Comparison of ENCODE assay signal across 14 mouse cellular contexts in the genomic region with DNA sequence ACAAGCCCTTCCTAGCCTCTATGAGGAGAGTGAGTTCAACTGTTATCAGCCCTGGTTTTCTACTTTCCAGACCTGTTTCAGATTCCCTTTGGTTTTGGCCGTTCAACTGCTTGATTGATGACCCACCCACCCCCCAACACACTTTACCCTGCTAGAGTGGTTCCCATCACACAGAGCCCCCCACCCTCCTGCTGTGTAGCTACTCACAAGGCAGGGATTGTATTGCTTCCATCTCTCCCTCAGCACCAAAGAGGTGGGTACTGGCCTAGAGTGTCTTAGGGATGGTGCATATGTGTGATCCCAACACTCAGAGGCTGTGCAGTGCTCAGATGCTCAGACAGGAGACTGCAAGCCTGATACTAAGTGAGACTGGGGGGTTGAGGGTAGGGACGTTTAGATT. TPM values are rescaled to one million over a fixed set of nuclear protein-coding genes. Genes with fewer than 3 reads are reported as not detected.
DNase-seq lines count a peak whose midpoint lies in the region; ATAC-seq lines count a peak whose summit lies in the region.
"Had no signal": no experiment of that assay in that cellular context is flagged by ENCODE, and none has a peak within 500 bp of the region (broad histone marks: within the 10 kb centered on the region; RNA-seq: fewer than 3 reads in every experiment).

No protein-coding gene starts in this region.

- WGBS in neural tube, embryonic 11.5 days, result 30% methylated on average over 2 of the region's 2 CpGs
- WGBS in hindbrain, embryonic 10.5 days, result 56% methylated on average over 2 of the region's 2 CpGs
- WGBS in midbrain, embryonic 12.5 days, result 60% methylated on average over 2 of the region's 2 CpGs
- 21% methylated on average over 2 of the region's 2 CpGs for WGBS in neural tube, embryonic 15.5 days
- WGBS in kidney, embryonic 15.5 days, result 56% methylated on average over 2 of the region's 2 CpGs

- peak overlapping the region; percentile 75 for H3K27ac ChIP-seq in neural tube, embryonic 11.5 days (ENCODE audit: low read depth, low read length)
- peak overlapping the region; percentile 92 for H3K27ac ChIP-seq in hindbrain, embryonic 10.5 days
- peak overlapping the region; percentile 88 for H3K27ac ChIP-seq in midbrain, embryonic 12.5 days (replicated peaks)
- H3K27ac ChIP-seq in neural tube, embryonic 15.5 days (replicated peaks), result peak overlapping the region; percentile 84
- no peak overlapping the region for H3K27ac ChIP-seq in kidney, embryonic 15.5 days
- H3K27ac ChIP-seq: embryonic facial prominence, embryonic 15.5 days; limb, embryonic 10.5 days; liver, embryonic 13.5 days had no signal

- H3K4me1 ChIP-seq in neural tube, embryonic 11.5 days (ENCODE audit: control insufficient read depth, insufficient read depth, low read length), result 0 out of 2 replicates have a peak, but pooled peaks cover 3% of the 10 kb centered on the region
- peaks cover 35% of the 10 kb centered on the region for H3K4me1 ChIP-seq in hindbrain, embryonic 10.5 days (replicated peaks)
- H3K4me1 ChIP-seq in midbrain, embryonic 12.5 days, result peaks cover 24% of the 10 kb centered on the region
- H3K4me1 ChIP-seq in neural tube, embryonic 15.5 days, result peaks cover 18% of the 10 kb centered on the region
- H3K4me1 ChIP-seq in kidney, embryonic 15.5 days, result peaks cover 16% of the 10 kb centered on the region

- DNase-seq in neural tube, embryonic 11.5 days (ENCODE audit: low spot score), result peak; percentile 47
- no peak for DNase-seq in neural tube, embryonic 10.5 days (ENCODE audit: extremely low spot score, low spot score)
- no peak for DNase-seq in hindbrain, embryonic 10.5 days (ENCODE audit: low spot score)
- no peak for DNase-seq in adrenal gland, postnatal 36 days
- no peak for DNase-seq in cerebellum, adult 11 months
- DNase-seq: adrenal gland, postnatal 10 days; kidney, postnatal 10 days; liver, embryonic 13.5 days had no signal

- no peak overlapping the region for H3K4me3 ChIP-seq in neural tube, embryonic 11.5 days (ENCODE audit: low read depth, low read length)
- peak overlapping the region; percentile 82 for H3K4me3 ChIP-seq in hindbrain, embryonic 10.5 days
- H3K4me3 ChIP-seq in midbrain, embryonic 12.5 days, result no peak overlapping the region
- no peak overlapping the region for H3K4me3 ChIP-seq in neural tube, embryonic 15.5 days (replicated peaks)
- no peak overlapping the region for H3K4me3 ChIP-seq in kidney, embryonic 15.5 days (replicated peaks)
- H3K4me3 ChIP-seq: liver, embryonic 13.5 days had no signal

- H3K27me3 ChIP-seq in neural tube, embryonic 11.5 days (ENCODE audit: control insufficient read depth, insufficient read depth, low read length), result no peaks in the 10 kb centered on the region
- no peaks in the 10 kb centered on the region for H3K27me3 ChIP-seq in hindbrain, embryonic 10.5 days (ENCODE audit: insufficient read depth, poor library complexity, severe bottlenecking)
- H3K27me3 ChIP-seq in midbrain, embryonic 12.5 days, result 0 out of 2 replicates have a peak, but pooled peaks cover 3% of the 10 kb centered on the region
- H3K27me3 ChIP-seq in neural tube, embryonic 15.5 days (replicated peaks), result no peaks in the 10 kb centered on the region
- H3K27me3 ChIP-seq in kidney, embryonic 15.5 days, result no peaks in the 10 kb centered on the region
- H3K27me3 ChIP-seq: embryonic facial prominence, embryonic 15.5 days; liver, embryonic 13.5 days had no signal

- no peak overlapping the region for H3K9ac ChIP-seq in neural tube, embryonic 11.5 days (ENCODE audit: low read length)
- H3K9ac ChIP-seq in midbrain, embryonic 12.5 days (replicated peaks), result no peak overlapping the region
- H3K9ac ChIP-seq in neural tube, embryonic 15.5 days (replicated peaks), result no peak overlapping the region
- no peak overlapping the region for H3K9ac ChIP-seq in kidney, embryonic 15.5 days
- H3K9ac ChIP-seq: embryonic facial prominence, embryonic 15.5 days; liver, embryonic 13.5 days had no signal

- H3K9me3 ChIP-seq in neural tube, embryonic 11.5 days (ENCODE audit: control insufficient read depth, low read length), result no peaks in the 10 kb centered on the region
- no peaks in the 10 kb centered on the region for H3K9me3 ChIP-seq in hindbrain, embryonic 10.5 days
- H3K9me3 ChIP-seq in midbrain, embryonic 12.5 days, result no peaks in the 10 kb centered on the region
- no peaks in the 10 kb centered on the region for H3K9me3 ChIP-seq in neural tube, embryonic 15.5 days (replicated peaks)
- H3K9me3 ChIP-seq in kidney, embryonic 15.5 days (replicated peaks), result no peaks in the 10 kb centered on the region
- H3K9me3 ChIP-seq: embryonic facial prominence, embryonic 15.5 days; limb, embryonic 10.5 days; liver, embryonic 13.5 days had no signal

- H3K36me3 ChIP-seq in neural tube, embryonic 11.5 days (ENCODE audit: control insufficient read depth, insufficient read depth, low read length), result peaks cover 8% of the 10 kb centered on the region
- H3K36me3 ChIP-seq in hindbrain, embryonic 10.5 days, result peaks cover 17% of the 10 kb centered on the region
- peaks cover 15% of the 10 kb centered on the region for H3K36me3 ChIP-seq in midbrain, embryonic 12.5 days
- H3K36me3 ChIP-seq in neural tube, embryonic 15.5 days, result peaks cover 13% of the 10 kb centered on the region
- H3K36me3 ChIP-seq in kidney, embryonic 15.5 days, result peaks cover 14% of the 10 kb centered on the region

- no peak overlapping the region for H3K4me2 ChIP-seq in neural tube, embryonic 11.5 days (ENCODE audit: low read depth)
- peak overlapping the region; percentile 84 for H3K4me2 ChIP-seq in midbrain, embryonic 12.5 days (replicated peaks)
- peak overlapping the region; percentile 80 for H3K4me2 ChIP-seq in neural tube, embryonic 15.5 days
- H3K4me2 ChIP-seq in kidney, embryonic 15.5 days, result no peak overlapping the region

- peak; percentile 39; the same call in 1 of the 2 replicates for ATAC-seq in neural tube, embryonic 11.5 days (ENCODE audit: insufficient read depth, low FRiP score, low TSS enrichment)
- ATAC-seq in midbrain, embryonic 12.5 days (ENCODE audit: low FRiP score, low read depth), result no peak
- no peak for ATAC-seq in neural tube, embryonic 15.5 days (ENCODE audit: low FRiP score)
- ATAC-seq in kidney, embryonic 15.5 days (replicated peaks; ENCODE audit: low FRiP score), result no peak

RNA-seq across cellular contexts. Expression of a gene that starts 1.4 kb away (rescaled TPM):
- polyA plus RNA-seq in neural tube, embryonic 11.5 days (2014; fragmentation: Nextera tagmentation; extraction: Ambion mirVana), result 48.4 and 52.9 TPM in 2 replicates
- 56.9 and 59.5 TPM in 2 replicates for polyA plus RNA-seq in hindbrain, embryonic 10.5 days (2016; fragmentation: Nextera tagmentation; extraction: Ambion mirVana)
- 50.6 and 53.2 TPM in 2 replicates for polyA plus RNA-seq in midbrain, embryonic 12.5 days (2016; fragmentation: Nextera tagmentation; extraction: Ambion mirVana)
- polyA plus RNA-seq in neural tube, embryonic 15.5 days (2015; fragmentation: Nextera tagmentation; extraction: Ambion mirVana), result 34.0 and 35.5 TPM in 2 replicates
- total RNA-seq in adrenal gland, postnatal 36 days (2021), result 10 to 100 TPM; 13.1 to 15.8 TPM
- polyA plus RNA-seq in kidney, embryonic 15.5 days (2015; fragmentation: Nextera tagmentation; extraction: Ambion mirVana), result 36.3 and 37.2 TPM in 2 replicates

RNA-seq across cellular contexts. Expression of a gene that starts 9.1 kb away (rescaled TPM):
- 3.0 and 3.6 TPM in 2 replicates for polyA plus RNA-seq in neural tube, embryonic 11.5 days (2014; fragmentation: Nextera tagmentation; extraction: Ambion mirVana)
- 4.2 and 5.0 TPM in 2 replicates for polyA plus RNA-seq in hindbrain, embryonic 10.5 days (2016; fragmentation: Nextera tagmentation; extraction: Ambion mirVana)
- 4.4 and 4.6 TPM in 2 replicates for polyA plus RNA-seq in midbrain, embryonic 12.5 days (2016; fragmentation: Nextera tagmentation; extraction: Ambion mirVana)
- polyA plus RNA-seq in neural tube, embryonic 15.5 days (2015; fragmentation: Nextera tagmentation; extraction: Ambion mirVana), result 2.3 and 2.6 TPM in 2 replicates
- total RNA-seq in adrenal gland, postnatal 36 days (2021), result 1 to 10 TPM; 1.1 to 1.4 TPM
- polyA plus RNA-seq in kidney, embryonic 15.5 days (2015; fragmentation: Nextera tagmentation; extraction: Ambion mirVana), result 6.9 and 7.2 TPM in 2 replicates

RNA-seq across cellular contexts. Expression of a gene that starts 21.5 kb away (rescaled TPM):
- 0.23 and 0.24 TPM in 2 replicates for polyA plus RNA-seq in neural tube, embryonic 11.5 days (2014; fragmentation: Nextera tagmentation; extraction: Ambion mirVana)
- polyA plus RNA-seq in hindbrain, embryonic 10.5 days (2016; fragmentation: Nextera tagmentation; extraction: Ambion mirVana), result 0.84 and 1.1 TPM in 2 replicates
- 2.4 and 2.6 TPM in 2 replicates for polyA plus RNA-seq in midbrain, embryonic 12.5 days (2016; fragmentation: Nextera tagmentation; extraction: Ambion mirVana)
- 2.8 and 3.5 TPM in 2 replicates for polyA plus RNA-seq in neural tube, embryonic 15.5 days (2015; fragmentation: Nextera tagmentation; extraction: Ambion mirVana)
- 1 to 10 TPM in 1 of 2 experiments, under 1 TPM in 1; 0.72 to 1.3 TPM for total RNA-seq in adrenal gland, postnatal 36 days (2021)
- polyA plus RNA-seq in kidney, embryonic 15.5 days (2015; fragmentation: Nextera tagmentation; extraction: Ambion mirVana), result 2.6 and 3.4 TPM in 2 replicates
- polyA plus RNA-seq: C2C12; limb, embryonic 10.5 days had no signal

Comparison
In these comparisons a context has a peak if more than half of its experiments do, and no peak if none do; other contexts are left out.
1. H3K4me2 ChIP-seq: peak in midbrain, embryonic 12.5 days (single experiment) and neural tube, embryonic 15.5 days (single experiment); none in neural tube, embryonic 11.5 days (single experiment) and kidney, embryonic 15.5 days (single experiment).